Mouse (Mus musculus) c-Kit-positive CD71-negative TER-119-negative erythroid progenitor cells, embryonic 14.5 days (primary cell): Measurements from ENCODE around the gene Abhd16a.

Experiments used
- DNase-seq: peaks from one replicate; pipeline ENCODE4 v3.0.0-alpha.2; 2013; ENCODE audit warnings: low read depth

The Abhd16a gene

GRCm38 (mm10) chr17:35147922-35148639, 59.0 kb downstream of the Abhd16a start:
- no peak for DNase-seq

DNA sequence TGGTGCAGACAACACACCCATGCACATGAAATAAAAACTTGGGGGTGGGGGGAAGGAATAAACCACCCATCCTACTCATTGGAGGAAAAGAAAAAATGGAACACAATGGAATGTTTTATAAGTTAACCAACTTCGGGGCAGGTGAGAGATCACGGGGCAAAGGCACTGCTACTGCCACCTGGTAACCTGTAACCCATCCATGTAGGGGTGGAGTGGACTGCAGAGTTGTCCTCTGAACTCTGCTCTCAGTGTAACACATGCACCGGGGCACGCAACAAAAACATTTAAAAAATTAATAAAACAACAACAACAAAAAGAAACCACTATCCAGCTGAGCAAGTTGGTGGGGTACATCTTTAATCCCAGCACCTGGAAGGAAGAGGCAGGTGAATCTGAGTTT, 63.1 kb downstream of the Abhd16a start:
- DNase-seq, result no peak
